Mouse (Mus musculus) forebrain, embryonic 16.5 days (tissue): ENCODE measurements around the gene Nrbp1. TPM values are rescaled to one million over a fixed set of nuclear protein-coding genes. Genes with fewer than 3 reads are reported as not detected.

Source experiments
- ATAC-seq: fragments of 200-750 bp; cut with Nextera tagmentation; 2 replicates; pipeline ENCODE4 v1.8.0; 2017; ENCODE audit warnings: mild to moderate bottlenecking, moderate library complexity
- H3K27ac ChIP-seq: fragments of 300-500 bp; sonication (generic); 2 replicates; pipeline ENCODE4 v1.5.1; 2014; ENCODE audit warnings: low read length, control low read depth
- H3K27me3 ChIP-seq: fragments of 300-500 bp; sonication (generic); replicated peaks from 2 replicates; pipeline ENCODE4 v1.6.1; 2014; ENCODE audit warnings: low read length; ENCODE audit not compliant: control insufficient read depth, insufficient read depth
- H3K36me3 ChIP-seq: fragments of 300-500 bp; sonication (generic); 2 replicates; pipeline ENCODE4 v1.6.1; 2014; ENCODE audit not compliant: control insufficient read depth, insufficient read depth
- H3K4me1 ChIP-seq: fragments of 300-500 bp; sonication (generic); replicated peaks from 2 replicates; pipeline ENCODE4 v1.6.1; 2014; ENCODE audit warnings: low read length; ENCODE audit not compliant: control insufficient read depth, insufficient read depth
- H3K4me2 ChIP-seq: fragments of 300-500 bp; sonication (generic); 2 replicates; pipeline ENCODE4 v1.6.1; 2014; ENCODE audit warnings: mild to moderate bottlenecking, low read length, control low read depth
- H3K4me3 ChIP-seq: fragments of 300-500 bp; sonication (generic); replicated peaks from 2 replicates; pipeline ENCODE4 v1.5.1; 2014; ENCODE audit warnings: mild to moderate bottlenecking, low read length, control low read depth
- H3K9ac ChIP-seq: fragments of 300-500 bp; sonication (generic); replicated peaks from 2 replicates; pipeline ENCODE4 v1.6.1; 2014; ENCODE audit warnings: low read depth, low read length, control low read depth
- H3K9me3 ChIP-seq: fragments of 300-500 bp; sonication (generic); 2 replicates; pipeline ENCODE4 v1.6.1; 2016; ENCODE audit warnings: low read length; ENCODE audit not compliant: control insufficient read depth
- WGBS: fragments of 180-500 bp; shearing (Covaris S2); extraction: QIAGEN DNeasy Blood & Tissue Kit; methylation state at CpG from one replicate; pipeline ENCODE4 v1.1.7; 2014; 5-methylcytosine and 5-hydroxymethylcytosine counted together
- polyA plus RNA-seq: library from polyadenylated mRNA; unstranded; fragments of >200 nt; fragmentation: Nextera tagmentation; extraction: Ambion mirVana; gene quantifications from 2 replicates; pipeline ENCODE4 v1.2.1, GENCODE M21; 2015

Nrbp1 gene
- polyA plus RNA-seq, 1 experiment from 2014 or later = 169 TPM

- H3K27me3 ChIP-seq = no peaks in the 10 kb centered on the region
- H3K9me3 ChIP-seq = no peaks in the 10 kb centered on the region
- no peak overlapping the region for H3K27ac ChIP-seq
- WGBS = 90% methylated on average over 20 of the region's 20 CpGs
- no peak overlapping the region for H3K9ac ChIP-seq
- ATAC-seq = no peak
- no peak overlapping the region for H3K4me3 ChIP-seq
- no peak overlapping the region for H3K4me2 ChIP-seq
- H3K36me3 ChIP-seq = peaks cover 30% of the 10 kb centered on the region
- H3K4me1 ChIP-seq = no peaks in the 10 kb centered on the region
These were observed 38.8 kb downstream of the Nrbp1 start for GRCm38 (mm10) chr5:31279245-31279988.

- ATAC-seq = no peak
- Histone ChIP-seq H3K4me1 (peaks cover 17% of the 10 kb centered on the region), H3K9me3 (no peaks in the 10 kb centered on the region), H3K36me3 (peaks cover 19% of the 10 kb centered on the region), H3K27me3 (no peaks in the 10 kb centered on the region), H3K4me2 (no peak overlapping the region), H3K4me3 (no peak overlapping the region), H3K27ac (no peak overlapping the region), H3K9ac (no peak overlapping the region)
- 87% methylated on average over 4 of the region's 4 CpGs for WGBS
These were observed 47.6 kb downstream of the Nrbp1 start for GRCm38 (mm10) chr5:31288225-31288624.

- WGBS = 73% methylated on average over 3 of the region's 3 CpGs
- H3K9ac ChIP-seq = no peak overlapping the region
- H3K9me3 ChIP-seq = no peaks in the 10 kb centered on the region
- H3K36me3 ChIP-seq = peaks cover 17% of the 10 kb centered on the region
- H3K4me2 ChIP-seq = no peak overlapping the region
- no peak overlapping the region for H3K27ac ChIP-seq
- peaks cover 17% of the 10 kb centered on the region for H3K4me1 ChIP-seq
- H3K4me3 ChIP-seq = no peak overlapping the region
- H3K27me3 ChIP-seq = no peaks in the 10 kb centered on the region
- ATAC-seq = no peak
These were observed 48.0 kb downstream of the Nrbp1 start for GRCm38 (mm10) chr5:31288655-31289054.

GRCm38 (mm10) chr5:31289626-31290230 is 49.1 kb downstream of the Nrbp1 start:
- no peaks in the 10 kb centered on the region for H3K27me3 ChIP-seq
- H3K4me3 ChIP-seq = no peak overlapping the region
- peaks cover 27% of the 10 kb centered on the region for H3K4me1 ChIP-seq
- 81% methylated on average over 3 of the region's 3 CpGs for WGBS
- peak overlapping the region; percentile 94 for H3K4me2 ChIP-seq
- no peak overlapping the region for H3K27ac ChIP-seq
- peaks cover 12% of the 10 kb centered on the region; the same call in 1 of the 2 replicates for H3K36me3 ChIP-seq
- H3K9me3 ChIP-seq = no peaks in the 10 kb centered on the region
- no peak overlapping the region for H3K9ac ChIP-seq
- ATAC-seq = no peak

GRCm38 (mm10) chr5:31290521-31291360 is 50.1 kb downstream of the Nrbp1 start, which contains the start of gene Ift172:
Gene Ift172, minus strand, starts transcription at chr5:31291116.
- Histone ChIP-seq H3K27me3 (no peaks in the 10 kb centered on the region), H3K4me1 (peaks cover 32% of the 10 kb centered on the region), H3K4me2 (peak within 1 kb of the TSS; percentile 94), H3K4me3 (peak within 1 kb of the TSS; percentile 65), H3K9me3 (no peaks in the 10 kb centered on the region), H3K27ac (peak within 1 kb of the TSS; percentile 86), H3K9ac (peak within 1 kb of the TSS; percentile 58), H3K36me3 (peaks cover 7% of the 10 kb centered on the region; the same call in 1 of the 2 replicates)
- 3% methylated on average over 45 of the region's 45 CpGs for WGBS
- ATAC-seq = peak; percentile 93

GRCm38 (mm10) chr5:31291361-31291688 is 50.7 kb downstream of the Nrbp1 start:
- peak overlapping the region; percentile 44 for H3K9ac ChIP-seq
- H3K4me1 ChIP-seq = peaks cover 32% of the 10 kb centered on the region
- 3% methylated on average over 9 of the region's 9 CpGs for WGBS
- H3K9me3 ChIP-seq = no peaks in the 10 kb centered on the region
- peak overlapping the region; percentile 94 for H3K4me2 ChIP-seq
- H3K27ac ChIP-seq = peak overlapping the region; percentile 86
- H3K36me3 ChIP-seq = peaks cover 7% of the 10 kb centered on the region; the same call in 1 of the 2 replicates
- no peaks in the 10 kb centered on the region for H3K27me3 ChIP-seq
- peak overlapping the region; percentile 65 for H3K4me3 ChIP-seq
- ATAC-seq = no peak

GRCm38 (mm10) chr5:31294964-31295605 is 54.4 kb downstream of the Nrbp1 start:
- peaks cover 2% of the 10 kb centered on the region; the same call in 1 of the 2 replicates for H3K36me3 ChIP-seq
- 4% methylated on average over 24 of the region's 29 CpGs for WGBS
- peak overlapping the region; percentile 79 for H3K4me3 ChIP-seq
- peak overlapping the region; percentile 96 for H3K9ac ChIP-seq
- H3K4me2 ChIP-seq = peak overlapping the region; percentile 84
- H3K4me1 ChIP-seq = peaks cover 29% of the 10 kb centered on the region
- ATAC-seq = peak; percentile 13; the same call in 1 of the 2 replicates
- H3K27ac ChIP-seq = peak overlapping the region; percentile 78; the same call in 1 of the 2 replicates
- no peaks in the 10 kb centered on the region for H3K9me3 ChIP-seq
- H3K27me3 ChIP-seq = no peaks in the 10 kb centered on the region

- peak; percentile 84 for ATAC-seq
- WGBS = under 1% methylated on average over 45 of the region's 46 CpGs
These were observed 55.0 kb downstream of the Nrbp1 start, which contains the start of gene Fndc4 for GRCm38 (mm10) chr5:31295606-31296141. Gene Fndc4, minus strand, starts transcription at chr5:31296080.

More at GRCm38 (mm10) chr5:31295606-31296141, 55.0 kb downstream of the Nrbp1 start, which contains the start of gene Fndc4:
- peak within 1 kb of the TSS; percentile 84 for H3K4me2 ChIP-seq
- peaks cover 23% of the 10 kb centered on the region for H3K4me1 ChIP-seq
- no peaks in the 10 kb centered on the region for H3K27me3 ChIP-seq
- H3K9ac ChIP-seq = peak within 1 kb of the TSS; percentile 96
- peaks cover 2% of the 10 kb centered on the region; the same call in 1 of the 2 replicates for H3K36me3 ChIP-seq
- H3K27ac ChIP-seq = peak within 1 kb of the TSS; percentile 78
- H3K4me3 ChIP-seq = peak within 1 kb of the TSS; percentile 79
- H3K9me3 ChIP-seq = no peaks in the 10 kb centered on the region
